Comparison of ENCODE assay signal across 28 mouse cellular contexts in genomic region chr4:13131463-13131862, GRCm38 (mm10).
"Had no signal": no experiment of that assay in that cellular context is flagged by ENCODE, and none has a peak within 500 bp of the region (broad histone marks: within the 10 kb centered on the region; RNA-seq: fewer than 3 reads in every experiment).

No protein-coding gene starts in this region.

- H3K27ac ChIP-seq: embryonic facial prominence, embryonic 10.5 days; embryonic facial prominence, embryonic 12.5 days; embryonic facial prominence, embryonic 13.5 days; embryonic facial prominence, embryonic 15.5 days; forebrain, embryonic 10.5 days; forebrain, embryonic 12.5 days; forebrain, embryonic 13.5 days; forebrain, embryonic 15.5 days; gastrocnemius, adult 2 months had no signal

- DNase-seq: cerebellum, adult 18-20 months; cerebellum, adult 2 months; cerebellum, adult 8-10 months; cerebellum, adult 9-11 months; cerebellum, postnatal 10 days; cerebellum, postnatal 14 days; cerebellum, postnatal 25 days; cerebellum, postnatal 36 days; embryo, embryonic 11 days; forebrain, postnatal 0 days; gastrocnemius, adult 2 months; gastrocnemius, postnatal 10 days; gastrocnemius, postnatal 14 days; gastrocnemius, postnatal 25 days; gastrocnemius, postnatal 36 days; heart, adult 11 months; heart, adult 18-20 months had no signal

- H3K36me3 ChIP-seq: embryonic facial prominence, embryonic 10.5 days; embryonic facial prominence, embryonic 12.5 days; embryonic facial prominence, embryonic 13.5 days; embryonic facial prominence, embryonic 15.5 days; forebrain, embryonic 10.5 days; forebrain, embryonic 12.5 days; forebrain, embryonic 15.5 days had no signal

- H3K4me2 ChIP-seq: embryonic facial prominence, embryonic 12.5 days; embryonic facial prominence, embryonic 13.5 days; embryonic facial prominence, embryonic 15.5 days; forebrain, embryonic 12.5 days; forebrain, embryonic 13.5 days; forebrain, embryonic 15.5 days had no signal

- ATAC-seq: forebrain, embryonic 13.5 days; forebrain, embryonic 14.5 days; forebrain, embryonic 15.5 days; forebrain, embryonic 16.5 days; forebrain, postnatal 0 days had no signal

- H3K4me3 ChIP-seq: embryonic facial prominence, embryonic 10.5 days; embryonic facial prominence, embryonic 12.5 days; embryonic facial prominence, embryonic 13.5 days; embryonic facial prominence, embryonic 15.5 days; erythroblast, embryonic 14.5 days; forebrain, embryonic 10.5 days; forebrain, embryonic 12.5 days; forebrain, embryonic 13.5 days; forebrain, embryonic 15.5 days; gastrocnemius, adult 2 months had no signal

- H3K27me3 ChIP-seq: embryonic facial prominence, embryonic 12.5 days; embryonic facial prominence, embryonic 13.5 days; embryonic facial prominence, embryonic 15.5 days; forebrain, embryonic 12.5 days; forebrain, embryonic 13.5 days; forebrain, embryonic 15.5 days had no signal

- H3K9ac ChIP-seq: embryonic facial prominence, embryonic 12.5 days; embryonic facial prominence, embryonic 13.5 days; embryonic facial prominence, embryonic 15.5 days; forebrain, embryonic 12.5 days; forebrain, embryonic 13.5 days; forebrain, embryonic 15.5 days; forebrain, postnatal 0 days had no signal

- H3K4me1 ChIP-seq: embryonic facial prominence, embryonic 10.5 days; embryonic facial prominence, embryonic 12.5 days; embryonic facial prominence, embryonic 13.5 days; embryonic facial prominence, embryonic 15.5 days; forebrain, embryonic 10.5 days; forebrain, embryonic 12.5 days; forebrain, embryonic 13.5 days; forebrain, embryonic 15.5 days had no signal

- H3K9me3 ChIP-seq: embryonic facial prominence, embryonic 10.5 days; embryonic facial prominence, embryonic 12.5 days; embryonic facial prominence, embryonic 13.5 days; embryonic facial prominence, embryonic 15.5 days; forebrain, embryonic 10.5 days; forebrain, embryonic 12.5 days; forebrain, embryonic 13.5 days; forebrain, embryonic 15.5 days had no signal
